Mouse (Mus musculus): Measurements from ENCODE around the gene Mrpl19. TPM values are rescaled to one million over a fixed set of nuclear protein-coding genes. Genes with fewer than 3 reads are reported as not detected.

Gene Mrpl19
- polyA plus RNA-seq, 1 experiment from 2014 or later, result 59.9 TPM

- H3K27ac ChIP-seq, result peak within 1 kb of the TSS; percentile 70; the same call in 1 of the 2 replicates
- under 1% methylated on average over 55 of the region's 56 CpGs for WGBS
- H3K36me3 ChIP-seq, result 0 out of 2 replicates have a peak, but pooled peaks cover 5% of the 10 kb centered on the region
- ATAC-seq, result peak; percentile 98
- H3K9ac ChIP-seq, result peak within 1 kb of the TSS; percentile 92
- no peaks in the 10 kb centered on the region for H3K27me3 ChIP-seq (replicated peaks)
- H3K4me2 ChIP-seq (replicated peaks), result peak within 1 kb of the TSS; percentile 78
- no peaks in the 10 kb centered on the region for H3K9me3 ChIP-seq
- no peaks in the 10 kb centered on the region for H3K4me1 ChIP-seq (replicated peaks)
- H3K4me3 ChIP-seq (replicated peaks), result peak within 1 kb of the TSS; percentile 81
Observed at GRCm38 (mm10) chr6:81923523-81924142, 42.1 kb downstream of the Mrpl19 start, which contains the start of gene Gcfc2. Gcfc2 (plus strand) TSS chr6:81923669.

DNA sequence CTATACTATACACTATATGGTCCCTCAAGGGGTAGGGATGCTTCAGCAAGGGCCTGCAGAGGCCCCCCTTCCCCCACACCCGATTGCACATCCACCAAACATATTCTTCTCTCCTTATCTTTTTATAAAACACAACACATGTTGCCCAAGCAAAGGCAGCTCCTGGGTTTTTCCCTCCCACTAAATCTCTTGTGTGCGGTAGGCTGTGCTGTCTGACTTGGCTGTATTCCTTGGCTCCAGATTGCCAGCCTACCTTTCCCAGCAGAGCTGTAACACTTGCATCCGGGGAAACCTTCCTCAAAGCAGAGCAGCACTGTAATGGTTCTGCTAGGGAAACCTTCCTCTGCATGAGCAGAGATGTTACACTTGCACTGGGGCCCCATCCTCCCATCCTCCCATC is 53.6 kb downstream of the Mrpl19 start:
- H3K27ac ChIP-seq, result no peak overlapping the region
- no peaks in the 10 kb centered on the region for H3K9me3 ChIP-seq
- no peaks in the 10 kb centered on the region for H3K4me1 ChIP-seq (replicated peaks)
- H3K4me2 ChIP-seq (replicated peaks), result no peak overlapping the region
- H3K9ac ChIP-seq, result no peak overlapping the region
- WGBS, result 68% methylated on average over 3 of the region's 3 CpGs
- no peak overlapping the region for H3K4me3 ChIP-seq (replicated peaks)
- no peak for ATAC-seq
- no peaks in the 10 kb centered on the region for H3K36me3 ChIP-seq
- H3K27me3 ChIP-seq (replicated peaks), result no peaks in the 10 kb centered on the region

GRCm38 (mm10) chr6:81911713-81912112 is 54.0 kb downstream of the Mrpl19 start:
- Histone ChIP-seq H3K4me1 (replicated peaks) (no peaks in the 10 kb centered on the region), H3K27ac (no peak overlapping the region), H3K9ac (no peak overlapping the region), H3K36me3 (no peaks in the 10 kb centered on the region), H3K9me3 (no peaks in the 10 kb centered on the region), H3K4me3 (replicated peaks) (no peak overlapping the region), H3K27me3 (replicated peaks) (no peaks in the 10 kb centered on the region), H3K4me2 (replicated peaks) (no peak overlapping the region)
- no peak for ATAC-seq
- WGBS, result 77% methylated on average over 4 of the region's 4 CpGs

DNA sequence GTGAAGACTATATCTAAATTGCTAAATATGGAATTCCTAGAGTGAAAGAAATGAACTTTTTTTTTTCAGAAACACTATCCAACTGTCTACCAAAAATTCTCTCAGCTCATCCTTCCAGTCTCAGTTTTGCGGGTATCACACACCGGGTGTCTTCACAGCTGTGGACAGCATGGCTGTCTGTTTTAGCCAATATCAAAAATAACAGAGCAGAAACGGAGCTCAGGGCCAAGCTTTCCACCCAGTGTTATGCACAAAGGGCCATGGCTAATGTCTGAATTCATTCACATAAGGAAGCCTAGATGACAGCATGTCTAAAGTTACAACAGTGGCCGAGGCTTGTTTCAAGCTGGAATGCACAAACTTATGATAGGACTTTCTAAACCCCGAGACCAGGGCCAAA is 54.5 kb downstream of the Mrpl19 start:
- H3K4me3 ChIP-seq (replicated peaks), result no peak overlapping the region
- H3K9me3 ChIP-seq, result no peaks in the 10 kb centered on the region
- no peaks in the 10 kb centered on the region for H3K27me3 ChIP-seq (replicated peaks)
- H3K27ac ChIP-seq, result no peak overlapping the region
- no peak for ATAC-seq
- no peak overlapping the region for H3K9ac ChIP-seq
- H3K4me1 ChIP-seq (replicated peaks), result no peaks in the 10 kb centered on the region
- WGBS, result 82% methylated on average over 5 of the region's 5 CpGs
- H3K4me2 ChIP-seq (replicated peaks), result no peak overlapping the region
- no peaks in the 10 kb centered on the region for H3K36me3 ChIP-seq

DNA sequence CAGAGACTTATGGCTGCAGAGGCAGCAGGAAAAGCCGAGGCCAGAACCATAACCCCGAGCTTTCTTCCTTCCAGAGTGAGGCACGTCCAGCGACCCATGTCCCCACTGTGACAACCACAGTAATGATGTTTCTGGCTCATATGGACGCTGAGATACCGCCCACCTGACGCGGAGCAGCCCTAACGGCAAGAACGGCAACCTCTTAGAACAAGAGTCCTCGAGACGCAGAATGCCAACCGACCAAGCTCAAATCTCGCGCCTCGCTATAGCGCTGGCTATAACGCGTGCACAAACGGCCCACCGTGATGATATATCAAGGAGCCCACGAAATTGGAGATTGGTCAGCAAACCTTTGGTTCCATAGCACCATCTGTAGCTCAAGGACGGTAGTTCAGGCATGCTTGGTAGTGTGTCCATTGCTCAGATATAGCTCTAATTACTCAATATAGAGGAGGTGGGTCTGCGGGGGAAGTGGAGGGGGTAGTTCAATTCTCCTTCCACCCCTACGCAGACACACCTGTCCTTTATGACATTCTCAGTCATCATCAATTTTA is 55.4 kb downstream of the Mrpl19 start:
- no peaks in the 10 kb centered on the region for H3K36me3 ChIP-seq
- H3K4me2 ChIP-seq (replicated peaks), result no peak overlapping the region
- H3K9ac ChIP-seq, result no peak overlapping the region
- H3K4me3 ChIP-seq (replicated peaks), result no peak overlapping the region
- H3K27ac ChIP-seq, result no peak overlapping the region
- H3K9me3 ChIP-seq, result no peaks in the 10 kb centered on the region
- ATAC-seq, result no peak
- no peaks in the 10 kb centered on the region for H3K4me1 ChIP-seq (replicated peaks)
- WGBS, result 84% methylated on average over 25 of the region's 25 CpGs
- no peaks in the 10 kb centered on the region for H3K27me3 ChIP-seq (replicated peaks)

Other genes with a start within 250 kb of the Mrpl19 start
- gene Gcfc2, start 42.3 kb downstream of the Mrpl19 start, polyA plus RNA-seq (2015; fragmentation: Nextera tagmentation; extraction: Ambion mirVana), result 7.7 and 8.2 TPM in 2 replicates
- 16.8 and 19.6 TPM in 2 replicates for gene Eva1a, start 75.1 kb upstream of the Mrpl19 start, polyA plus RNA-seq (2015; fragmentation: Nextera tagmentation; extraction: Ambion mirVana)